Mouse (Mus musculus): ENCODE measurements around the gene Itga6.

Gene Itga6

GRCm38 (mm10) chr2:71764961-71765735 lies 19.7 kb downstream of the Itga6 start:
- DNase-seq = no peak

- DNase-seq = no peak
These were observed 20.6 kb downstream of the Itga6 start for GRCm38 (mm10) chr2:71766007-71766406.

GRCm38 (mm10) chr2:71767019-71767610 lies 21.7 kb downstream of the Itga6 start:
- no peak for DNase-seq

GRCm38 (mm10) chr2:71771762-71772161 lies 26.3 kb downstream of the Itga6 start:
- DNase-seq = no peak

- no peak for DNase-seq
These were observed 28.3 kb downstream of the Itga6 start for GRCm38 (mm10) chr2:71773714-71774113.

- DNase-seq = no peak
These were observed 29.0 kb downstream of the Itga6 start for GRCm38 (mm10) chr2:71774246-71774951.

- no peak for DNase-seq
These were observed 29.8 kb downstream of the Itga6 start for GRCm38 (mm10) chr2:71775201-71775611.

GRCm38 (mm10) chr2:71779266-71779888 lies 34.0 kb downstream of the Itga6 start:
- no peak for DNase-seq

- no peak for DNase-seq
These were observed 34.6 kb downstream of the Itga6 start for GRCm38 (mm10) chr2:71780016-71780415.

GRCm38 (mm10) chr2:71785260-71785659 lies 39.8 kb downstream of the Itga6 start:
- DNase-seq = no peak

GRCm38 (mm10) chr2:71786060-71786459 lies 40.6 kb downstream of the Itga6 start:
- DNase-seq = no peak

- DNase-seq = peak; percentile 35
These were observed 41.3 kb downstream of the Itga6 start for GRCm38 (mm10) chr2:71786591-71787155.

- DNase-seq = peak; percentile 25
These were observed 41.8 kb downstream of the Itga6 start for GRCm38 (mm10) chr2:71787156-71787590.

- no peak for DNase-seq
These were observed 42.4 kb downstream of the Itga6 start for GRCm38 (mm10) chr2:71787591-71788460.

- no peak for DNase-seq
These were observed 45.3 kb downstream of the Itga6 start for GRCm38 (mm10) chr2:71790752-71791151.

GRCm38 (mm10) chr2:71791203-71791602 lies 45.8 kb downstream of the Itga6 start:
- DNase-seq = no peak

GRCm38 (mm10) chr2:71794139-71794538 lies 48.7 kb downstream of the Itga6 start:
- no peak for DNase-seq

- DNase-seq = no peak
These were observed 51.4 kb downstream of the Itga6 start for GRCm38 (mm10) chr2:71796787-71797186.

- DNase-seq = no peak
These were observed 55.4 kb downstream of the Itga6 start for GRCm38 (mm10) chr2:71800798-71801197.

- DNase-seq = no peak
These were observed 56.3 kb downstream of the Itga6 start for GRCm38 (mm10) chr2:71801691-71802090.

GRCm38 (mm10) chr2:71802131-71802530 lies 56.7 kb downstream of the Itga6 start:
- no peak for DNase-seq

- no peak for DNase-seq
These were observed 59.7 kb downstream of the Itga6 start for GRCm38 (mm10) chr2:71805120-71805519.

Measured in right cerebral cortex, postnatal 14 days (tissue).